Mouse (Mus musculus) neural tube, embryonic 13.5 days (tissue): ENCODE data around the gene Thada. TPM values are rescaled to one million over a fixed set of nuclear protein-coding genes. Genes with fewer than 3 reads are reported as not detected.
"Not testable (repeated sequence)": the region's sequence is repeated elsewhere in the genome, so short reads cannot be mapped to it uniquely, and the experiment has no call there.

Experiments
- ATAC-seq: fragments of 200-750 bp; cut with Nextera tagmentation; 2 replicates; pipeline ENCODE4 v1.8.0; 2017; ENCODE audit warnings: low read depth, mild to moderate bottlenecking, moderate TSS enrichment, moderate library complexity
- H3K27ac ChIP-seq: fragments of 300-500 bp; sonication (generic); replicated peaks from 2 replicates; pipeline ENCODE4 v1.5.1; 2015; ENCODE audit warnings: moderate library complexity, mild to moderate bottlenecking, inconsistent platforms
- H3K27me3 ChIP-seq: fragments of 300-500 bp; sonication (generic); 2 replicates; pipeline ENCODE4 v1.6.1; 2015; ENCODE audit warnings: mild to moderate bottlenecking, inconsistent platforms
- H3K36me3 ChIP-seq: fragments of 300-500 bp; sonication (generic); 2 replicates; pipeline ENCODE4 v1.6.1; 2015; ENCODE audit warnings: mild to moderate bottlenecking, inconsistent platforms
- H3K4me1 ChIP-seq: fragments of 300-500 bp; sonication (generic); replicated peaks from 2 replicates; pipeline ENCODE4 v1.6.1; 2015; ENCODE audit warnings: inconsistent platforms
- H3K4me2 ChIP-seq: fragments of 300-500 bp; sonication (generic); 2 replicates; pipeline ENCODE4 v1.6.1; 2015; ENCODE audit warnings: inconsistent platforms, mild to moderate bottlenecking, moderate library complexity
- H3K4me3 ChIP-seq: fragments of 300-500 bp; sonication (generic); 2 replicates; pipeline ENCODE4 v1.5.1; 2015; ENCODE audit warnings: mild to moderate bottlenecking, inconsistent platforms
- H3K9ac ChIP-seq: fragments of 300-500 bp; sonication (generic); 2 replicates; pipeline ENCODE4 v1.6.1; 2015; ENCODE audit warnings: moderate library complexity, mild to moderate bottlenecking, inconsistent platforms
- H3K9me3 ChIP-seq: fragments of 300-500 bp; sonication (generic); 2 replicates; pipeline ENCODE4 v1.6.1; 2016; ENCODE audit warnings: inconsistent platforms
- WGBS: fragments of 180-500 bp; shearing (Covaris S2); methylation state at CpG from one replicate; pipeline ENCODE4 v1.1.7; 2015; 5-methylcytosine and 5-hydroxymethylcytosine counted together
- polyA plus RNA-seq: library from polyadenylated mRNA; unstranded; fragments of >200 nt; fragmentation: Nextera tagmentation; extraction: Ambion mirVana; gene quantifications from 2 replicates; pipeline ENCODE4 v1.2.1, GENCODE M21; 2015

Thada gene
- polyA plus RNA-seq, 1 experiment from 2014 or later, result 7.6 TPM

DNA sequence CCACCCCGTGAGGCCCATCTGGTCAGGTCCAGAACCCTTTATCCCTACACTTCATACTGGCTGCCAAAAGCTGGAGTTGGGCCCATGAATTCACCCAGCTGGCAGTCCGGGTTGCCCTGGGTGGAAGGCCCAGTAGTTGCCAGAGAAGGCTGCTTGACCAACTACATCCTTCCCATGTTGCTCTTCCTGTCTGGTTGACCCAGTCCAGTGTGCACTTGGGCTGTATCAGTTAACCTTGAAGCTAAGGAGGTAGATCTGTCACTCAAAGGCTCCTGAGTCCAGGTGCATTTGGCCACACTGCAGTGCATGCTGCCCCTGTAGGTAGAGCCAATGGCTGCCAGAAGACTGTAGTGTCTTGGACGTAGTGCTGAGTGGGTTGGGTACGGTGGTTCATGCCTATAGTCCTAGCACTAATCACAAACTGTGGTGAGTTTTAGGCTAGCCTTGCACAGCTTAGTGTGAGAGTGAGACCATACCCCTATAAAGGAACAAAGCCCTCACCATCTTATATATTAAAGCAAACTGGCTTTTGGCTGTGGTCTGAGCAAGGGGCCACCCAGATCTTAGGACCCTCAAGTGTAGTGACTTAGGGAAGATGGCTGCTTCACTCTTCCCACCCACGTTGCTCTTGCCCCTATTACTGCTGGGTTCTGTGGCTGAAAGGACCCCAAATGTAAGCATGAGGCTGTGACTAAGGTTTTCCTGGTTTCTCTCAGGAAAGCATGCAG is 276.7 kb downstream of the Thada start:
- peak overlapping the region; percentile 52; the same call in 1 of the 2 replicates for H3K4me3 ChIP-seq
- H3K36me3 ChIP-seq, result 0 out of 2 replicates have a peak, but pooled peaks cover 15% of the 10 kb centered on the region
- peak overlapping the region; percentile 89 for H3K27ac ChIP-seq
- WGBS, result 83% methylated on average over 5 of the region's 5 CpGs
- ATAC-seq, result no peak
- H3K4me2 ChIP-seq, result peak overlapping the region; percentile 83
- no peaks in the 10 kb centered on the region for H3K9me3 ChIP-seq
- H3K4me1 ChIP-seq, result peaks cover 38% of the 10 kb centered on the region
- H3K27me3 ChIP-seq, result peaks cover 32% of the 10 kb centered on the region
- peak overlapping the region; percentile 77; the same call in 1 of the 2 replicates for H3K9ac ChIP-seq

DNA sequence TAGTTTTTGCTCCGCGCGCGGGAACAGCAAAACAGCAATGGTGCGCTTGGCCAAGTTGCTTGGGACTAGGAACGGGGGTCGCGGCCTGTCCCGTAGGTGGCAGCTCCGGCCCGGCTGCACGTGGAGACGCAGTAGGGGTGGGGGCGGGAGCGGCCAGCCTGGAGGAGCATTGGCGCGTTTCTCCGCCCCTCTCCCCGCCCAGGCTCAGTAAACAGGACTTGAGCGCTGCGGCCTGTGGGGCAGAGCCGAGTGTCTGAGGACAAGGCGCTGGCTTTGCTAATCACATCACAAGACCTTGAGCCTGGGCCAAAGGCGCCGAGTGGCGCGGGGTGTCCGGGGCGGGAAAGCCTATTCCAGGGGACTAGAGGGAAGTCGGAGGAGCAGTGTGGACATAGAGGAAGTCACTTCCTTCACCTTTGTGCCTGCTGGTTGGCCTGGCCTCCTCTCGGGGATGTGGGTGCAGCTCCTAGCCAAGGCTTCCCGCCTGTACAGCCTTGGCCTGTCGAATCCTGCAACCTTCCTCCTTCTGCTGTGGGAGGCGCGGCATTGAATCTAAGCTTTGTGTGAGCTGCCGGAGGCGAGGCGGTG is 277.5 kb downstream of the Thada start:
- under 1% methylated on average over 38 of the region's 38 CpGs for WGBS
- peak overlapping the region; percentile 77 for H3K9ac ChIP-seq
- peaks cover 40% of the 10 kb centered on the region for H3K4me1 ChIP-seq
- H3K27me3 ChIP-seq, result peaks cover 34% of the 10 kb centered on the region
- peak overlapping the region; percentile 83 for H3K4me2 ChIP-seq
- ATAC-seq, result peak; percentile 81
- no peaks in the 10 kb centered on the region for H3K9me3 ChIP-seq
- peak overlapping the region; percentile 89 for H3K27ac ChIP-seq
- H3K4me3 ChIP-seq, result peak overlapping the region; percentile 52
- H3K36me3 ChIP-seq, result 0 out of 2 replicates have a peak, but pooled peaks cover 15% of the 10 kb centered on the region

DNA sequence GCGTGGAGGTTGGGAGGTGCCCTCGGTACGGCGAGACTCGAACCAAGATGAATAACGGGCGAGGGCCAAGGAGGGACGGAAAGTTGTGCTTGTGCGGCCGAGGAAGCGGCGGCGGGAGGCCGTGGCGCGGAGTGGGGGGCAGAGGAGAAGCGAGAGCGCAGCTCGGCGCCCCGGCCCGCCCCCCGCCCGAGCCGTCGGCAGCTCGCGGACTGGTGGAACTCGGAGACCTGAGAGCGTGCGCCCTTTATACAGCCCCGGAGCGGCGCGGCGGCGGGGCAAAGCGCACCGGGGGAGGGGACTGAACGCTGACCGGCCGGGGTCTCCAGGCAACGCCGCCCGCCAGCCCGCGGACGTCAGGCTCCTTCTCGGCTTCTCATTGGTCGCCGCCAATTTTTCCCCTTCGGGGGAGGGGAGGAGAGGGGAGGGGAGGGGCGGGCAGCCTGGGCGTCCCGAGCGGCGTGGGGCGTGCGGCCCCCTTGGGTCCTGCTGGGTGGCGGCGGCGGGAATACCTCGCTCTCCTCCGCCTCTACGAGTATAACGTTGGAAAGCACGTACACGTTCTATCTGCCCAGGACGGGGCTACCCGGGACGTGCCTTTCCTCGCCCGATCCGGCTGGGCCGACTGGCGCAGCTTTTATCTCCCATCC is 278.2 kb downstream of the Thada start, which contains the start of gene Zfp36l2:
Gene Zfp36l2, minus strand, starts transcription at position 221 of the 647 bp plus-strand sequence.
- Histone ChIP-seq H3K36me3 (0 out of 2 replicates have a peak, but pooled peaks cover 11% of the 10 kb centered on the region), H3K4me1 (peaks cover 47% of the 10 kb centered on the region), H3K9ac (peak within 1 kb of the TSS; percentile 83), H3K4me3 (peak within 1 kb of the TSS; percentile 58), H3K27me3 (peaks cover 36% of the 10 kb centered on the region), H3K4me2 (peak within 1 kb of the TSS; percentile 83), H3K9me3 (no peaks in the 10 kb centered on the region), H3K27ac (peak within 1 kb of the TSS; percentile 91)
- peak; percentile 86 for ATAC-seq
- under 1% methylated on average over 74 of the region's 76 CpGs for WGBS

DNA sequence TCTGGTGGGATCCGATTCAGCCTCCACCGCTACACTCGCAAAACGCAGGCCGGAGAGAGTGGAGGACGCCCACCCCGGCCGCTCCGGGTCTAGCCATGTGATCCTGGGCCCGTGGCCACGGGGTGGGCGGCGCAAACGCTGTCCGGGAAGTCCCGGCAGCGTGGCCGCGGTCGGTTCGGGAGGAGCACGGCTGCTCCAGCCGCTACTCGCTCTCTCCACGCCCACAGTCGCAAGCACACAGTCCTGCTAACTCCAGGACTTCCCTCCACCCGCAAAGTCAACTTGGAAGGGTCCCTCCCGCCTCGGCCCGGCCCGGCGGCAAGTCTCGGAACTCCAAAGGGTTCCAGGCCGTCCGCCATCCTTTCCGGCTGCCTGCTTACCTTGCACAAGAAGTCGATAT is 278.7 kb downstream of the Thada start:
- peak overlapping the region; percentile 91 for H3K27ac ChIP-seq
- peaks cover 37% of the 10 kb centered on the region for H3K27me3 ChIP-seq
- peak; percentile 23 for ATAC-seq
- H3K4me2 ChIP-seq, result peak overlapping the region; percentile 83
- 0% methylated on average over 10 of the region's 37 CpGs for WGBS
- H3K4me1 ChIP-seq, result peaks cover 52% of the 10 kb centered on the region
- peak overlapping the region; percentile 83 for H3K9ac ChIP-seq
- not testable (repeated sequence) for H3K36me3 ChIP-seq, H3K9me3 ChIP-seq
- peak overlapping the region; percentile 58 for H3K4me3 ChIP-seq

DNA sequence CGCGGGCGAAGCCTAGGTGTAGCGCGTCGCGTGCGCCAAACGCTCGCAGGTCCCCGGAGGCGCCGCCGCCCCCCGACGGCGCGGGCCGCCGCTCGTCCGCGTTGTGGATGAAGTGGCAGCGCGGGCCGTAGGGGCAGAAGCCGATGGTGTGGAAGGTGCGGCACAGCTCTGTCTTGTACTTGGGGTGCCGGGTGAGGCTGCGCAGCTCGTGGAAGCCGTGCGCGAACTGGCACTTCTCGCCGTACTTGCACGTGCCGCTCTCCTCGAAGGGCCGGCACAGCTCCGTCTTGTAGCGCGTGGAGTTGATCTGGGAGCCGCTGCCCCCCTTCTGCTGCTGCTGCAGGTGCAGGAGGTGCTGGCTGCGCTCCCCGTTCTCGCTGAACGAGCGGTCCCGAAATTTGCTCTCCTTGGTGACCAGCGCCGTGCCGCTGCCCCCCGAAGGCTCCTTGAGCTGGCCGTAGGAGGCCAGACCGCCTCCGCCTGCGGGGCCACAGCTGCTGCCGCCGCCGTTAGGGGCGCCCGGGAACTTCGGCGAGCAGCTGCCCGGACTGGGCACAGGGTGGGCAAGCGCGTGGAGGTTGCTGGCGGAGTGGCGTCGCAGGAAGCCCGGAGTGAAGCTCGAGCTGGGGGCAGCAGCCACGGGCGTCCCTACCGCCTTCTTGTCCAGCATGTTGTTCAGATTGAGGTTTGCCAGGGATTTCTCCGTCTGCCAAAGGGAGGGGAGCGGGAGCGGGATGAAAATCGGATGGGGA is 279.4 kb downstream of the Thada start:
- H3K27ac ChIP-seq, result peak overlapping the region; percentile 91
- no peak for ATAC-seq
- H3K4me3 ChIP-seq, result peak overlapping the region; percentile 58
- peak overlapping the region; percentile 83 for H3K9ac ChIP-seq
- H3K4me2 ChIP-seq, result peak overlapping the region; percentile 58
- 0 out of 2 replicates have a peak, but pooled peaks cover 3% of the 10 kb centered on the region for H3K36me3 ChIP-seq
- WGBS, result under 1% methylated on average over 80 of the region's 80 CpGs
- H3K27me3 ChIP-seq, result peaks cover 41% of the 10 kb centered on the region
- H3K9me3 ChIP-seq, result no peaks in the 10 kb centered on the region
- peaks cover 58% of the 10 kb centered on the region for H3K4me1 ChIP-seq

DNA sequence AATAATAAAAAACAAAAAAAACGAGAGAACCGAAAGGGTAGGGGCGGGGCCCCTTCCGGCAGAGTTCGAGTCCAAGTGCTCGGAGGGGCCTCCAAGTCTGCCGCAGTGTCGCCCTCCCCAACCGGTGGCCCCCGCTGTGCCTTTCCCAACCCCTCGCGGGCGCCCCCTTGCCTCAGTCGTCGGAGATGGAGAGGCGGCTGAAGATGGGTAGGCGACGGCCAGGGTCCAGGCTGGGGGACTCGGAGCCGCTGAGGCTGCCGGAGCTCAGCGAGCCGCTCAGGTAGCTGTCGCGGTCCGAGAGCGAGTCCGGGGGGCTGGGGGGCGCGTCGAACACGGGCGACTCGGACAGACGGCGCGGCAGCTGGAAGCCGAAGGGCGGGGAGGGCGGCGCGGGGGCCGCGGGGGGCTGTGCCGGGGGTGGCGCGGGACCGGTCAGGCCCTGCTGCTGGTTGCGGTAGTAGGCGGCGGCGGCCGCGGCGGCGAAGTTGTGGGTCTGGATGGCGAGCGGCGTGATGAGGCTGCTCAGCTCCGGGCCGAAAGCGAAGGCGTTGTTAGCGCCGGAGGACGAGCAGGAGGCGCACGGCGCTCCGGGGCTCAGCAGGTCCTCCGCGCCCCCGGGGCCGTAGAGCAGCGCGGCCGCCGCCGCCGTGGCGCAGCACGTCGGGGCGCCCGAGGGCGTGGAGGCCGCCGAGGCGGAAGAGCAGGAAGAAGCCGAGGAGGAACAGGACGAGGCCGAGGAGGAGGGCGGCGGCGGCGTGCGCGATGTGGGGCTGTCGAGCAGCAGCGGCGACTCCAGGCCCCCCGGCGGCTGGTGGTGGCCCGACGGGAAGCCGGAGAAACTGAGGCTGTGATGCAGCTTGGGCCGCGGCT is 280.2 kb downstream of the Thada start:
- Histone ChIP-seq H3K4me3 (peak overlapping the region; percentile 58), H3K27ac (peak overlapping the region; percentile 91), H3K4me2 (peak overlapping the region; percentile 58), H3K27me3 (peaks cover 46% of the 10 kb centered on the region), H3K9me3 (no peaks in the 10 kb centered on the region), H3K36me3 (no peaks in the 10 kb centered on the region), H3K9ac (peak overlapping the region; percentile 83), H3K4me1 (peaks cover 63% of the 10 kb centered on the region)
- WGBS, result under 1% methylated on average over 93 of the region's 108 CpGs
- ATAC-seq, result no peak

DNA sequence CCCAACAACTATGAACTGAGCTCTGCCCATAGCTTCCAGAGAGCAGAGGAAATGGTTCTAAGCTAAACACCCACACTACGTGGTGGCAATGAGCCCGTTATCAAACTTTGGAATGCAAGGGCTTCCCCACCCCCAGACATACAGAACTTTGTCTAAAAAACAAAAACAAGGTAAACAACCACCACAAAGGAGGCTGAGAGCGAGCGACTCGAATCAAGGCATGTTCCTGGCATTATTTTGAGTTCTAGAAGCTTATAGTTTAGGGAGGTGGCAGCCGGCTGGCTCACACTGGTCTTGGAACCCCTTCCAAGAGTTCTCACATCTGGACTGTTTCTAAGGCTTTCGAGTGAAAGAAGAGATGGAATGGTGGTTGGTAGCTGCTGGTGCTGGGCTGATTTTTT is 281.0 kb downstream of the Thada start:
- WGBS, result 4% methylated on average over 7 of the region's 7 CpGs
- Histone ChIP-seq H3K4me3 (peak overlapping the region; percentile 58), H3K27me3 (peaks cover 40% of the 10 kb centered on the region), H3K9me3 (no peaks in the 10 kb centered on the region), H3K4me2 (peak overlapping the region; percentile 58), H3K36me3 (no peaks in the 10 kb centered on the region), H3K4me1 (peaks cover 65% of the 10 kb centered on the region), H3K9ac (peak overlapping the region; percentile 83), H3K27ac (peak overlapping the region; percentile 91)
- no peak for ATAC-seq

DNA sequence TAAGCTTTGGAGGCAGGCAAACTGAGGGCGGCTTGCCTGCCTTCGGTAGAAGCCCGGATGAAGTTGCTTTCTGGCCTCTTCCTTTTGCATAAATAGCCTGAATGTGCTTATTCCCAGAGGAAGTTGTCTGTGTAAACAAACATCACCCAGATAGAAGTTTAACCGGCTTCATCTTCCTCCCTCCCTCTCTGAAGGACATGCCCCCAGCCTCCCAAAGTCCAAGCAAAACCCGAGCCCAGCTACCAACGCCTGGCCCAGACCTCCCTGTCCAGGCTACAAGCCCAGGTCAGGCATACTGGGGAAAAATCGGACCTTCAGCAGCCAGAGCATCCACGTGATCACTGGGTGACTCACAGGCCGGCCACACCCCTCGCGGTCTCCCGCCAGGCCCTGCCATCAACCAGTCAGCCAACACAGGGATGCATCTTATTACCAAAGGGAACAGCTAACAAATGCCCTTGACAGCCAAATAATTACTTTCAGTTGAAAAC is 282.7 kb downstream of the Thada start:
- 2% methylated on average over 12 of the region's 12 CpGs for WGBS
- H3K27me3 ChIP-seq, result peaks cover 31% of the 10 kb centered on the region
- H3K4me3 ChIP-seq, result peak overlapping the region; percentile 27
- peak overlapping the region; percentile 61 for H3K9ac ChIP-seq
- ATAC-seq, result no peak
- no peaks in the 10 kb centered on the region for H3K36me3 ChIP-seq
- H3K4me2 ChIP-seq, result peak overlapping the region; percentile 51
- no peaks in the 10 kb centered on the region for H3K9me3 ChIP-seq
- H3K27ac ChIP-seq, result peak overlapping the region; percentile 78
- H3K4me1 ChIP-seq, result peaks cover 57% of the 10 kb centered on the region

DNA sequence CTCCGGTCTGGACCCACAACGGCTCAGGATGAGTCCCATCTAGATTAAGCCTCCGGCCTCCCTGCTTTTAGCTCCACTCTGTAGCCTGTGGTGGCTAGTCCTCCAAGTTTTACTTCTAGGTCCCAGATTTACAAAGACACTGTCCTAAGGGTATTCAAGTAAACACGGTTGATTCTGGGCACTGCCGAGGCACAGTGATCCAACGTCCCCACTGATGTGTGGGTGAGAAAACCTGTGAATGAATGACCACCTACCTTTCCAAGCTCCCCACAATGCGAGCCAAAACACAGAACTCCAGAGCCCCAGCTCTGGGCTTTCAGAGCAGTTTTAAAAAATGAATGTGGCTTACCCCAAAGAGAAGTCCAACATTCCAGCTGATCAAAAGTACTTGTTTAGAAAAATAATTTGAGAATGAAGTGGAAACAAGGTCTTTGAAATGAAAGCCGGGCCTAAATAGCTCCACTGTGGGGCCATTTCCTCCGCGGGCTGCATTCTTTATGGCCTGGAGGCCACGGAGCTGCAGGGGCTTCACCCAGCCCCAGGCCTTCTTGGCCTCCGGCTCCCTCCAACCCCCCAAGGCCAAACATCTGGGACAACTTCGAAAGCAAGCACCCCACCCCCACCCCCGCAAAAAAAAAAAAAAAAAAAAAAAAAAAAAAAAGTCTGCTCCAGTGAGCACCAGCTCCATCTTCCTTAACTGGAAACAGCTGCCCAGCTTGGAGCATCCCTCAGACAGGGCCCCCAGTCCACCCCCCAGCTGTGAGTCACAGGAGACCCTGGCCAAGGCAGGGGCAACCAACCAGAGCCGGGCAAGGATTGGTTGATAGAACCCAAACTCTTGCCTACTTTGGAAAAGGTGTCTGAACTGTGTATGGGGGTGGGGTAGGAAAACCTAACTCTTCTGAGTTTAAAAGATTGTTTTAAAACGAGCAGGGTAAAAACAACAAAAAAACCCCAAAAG is 283.4 kb downstream of the Thada start:
- Histone ChIP-seq H3K4me1 (peaks cover 52% of the 10 kb centered on the region), H3K4me3 (peak overlapping the region; percentile 27; the same call in 1 of the 2 replicates), H3K9ac (peak overlapping the region; percentile 61; the same call in 1 of the 2 replicates), H3K27ac (peak overlapping the region; percentile 78), H3K36me3 (no peaks in the 10 kb centered on the region), H3K4me2 (peak overlapping the region; percentile 51), H3K9me3 (no peaks in the 10 kb centered on the region), H3K27me3 (peaks cover 31% of the 10 kb centered on the region)
- WGBS, result 24% methylated on average over 15 of the region's 16 CpGs
- ATAC-seq, result no peak
